Mouse (Mus musculus) retina, postnatal 7 days (tissue): ENCODE measurements around the gene Fuca1.
"Not testable (repeated sequence)": the region's sequence is repeated elsewhere in the genome, so short reads cannot be mapped to it uniquely, and the experiment has no call there.

ENCODE experiments used
- DNase-seq: peaks from one replicate; pipeline ENCODE4 v3.0.0-alpha.2; 2012; ENCODE audit warnings: low read depth, low spot score

Gene Fuca1

DNA sequence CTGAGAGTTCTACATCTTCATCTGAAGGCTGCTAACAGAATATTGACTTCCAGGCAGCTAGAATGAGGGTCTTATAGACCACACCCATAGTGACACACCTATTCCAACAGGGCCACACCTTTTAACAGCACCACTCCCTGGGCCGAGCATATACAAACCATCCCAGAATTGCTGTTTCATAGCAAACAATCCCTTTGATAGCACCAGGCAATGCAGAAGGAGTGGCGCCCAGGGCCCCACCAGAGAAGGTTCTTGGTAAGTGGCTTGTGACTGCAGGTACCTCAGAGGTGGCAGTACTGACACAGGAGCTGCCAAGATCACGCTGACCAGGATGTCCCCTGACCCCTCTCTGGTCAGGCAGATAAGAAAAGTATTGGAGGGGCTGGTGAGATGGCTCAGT, 32.6 kb downstream of the Fuca1 start:
- no peak for DNase-seq

DNA sequence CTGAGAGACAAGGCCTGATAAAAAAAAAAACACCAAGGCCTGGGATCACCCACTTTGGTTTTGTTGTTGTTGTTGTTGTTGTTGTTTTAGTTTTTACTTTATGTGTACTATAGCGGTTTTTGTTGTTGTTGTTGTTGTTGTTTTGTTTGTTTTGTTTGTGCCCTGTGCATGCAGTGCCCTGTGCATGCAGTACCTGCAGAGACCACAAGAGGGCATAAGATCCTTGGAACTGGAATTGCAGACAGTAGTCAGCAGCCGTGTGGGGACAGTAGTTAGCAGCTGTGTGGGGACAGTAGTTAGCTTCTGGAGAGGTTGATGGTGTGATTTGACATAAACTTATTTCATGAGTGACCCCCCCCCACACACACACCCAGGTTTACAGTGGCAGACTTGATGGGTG, 33.7 kb downstream of the Fuca1 start:
- peak; percentile 65 for DNase-seq

DNA sequence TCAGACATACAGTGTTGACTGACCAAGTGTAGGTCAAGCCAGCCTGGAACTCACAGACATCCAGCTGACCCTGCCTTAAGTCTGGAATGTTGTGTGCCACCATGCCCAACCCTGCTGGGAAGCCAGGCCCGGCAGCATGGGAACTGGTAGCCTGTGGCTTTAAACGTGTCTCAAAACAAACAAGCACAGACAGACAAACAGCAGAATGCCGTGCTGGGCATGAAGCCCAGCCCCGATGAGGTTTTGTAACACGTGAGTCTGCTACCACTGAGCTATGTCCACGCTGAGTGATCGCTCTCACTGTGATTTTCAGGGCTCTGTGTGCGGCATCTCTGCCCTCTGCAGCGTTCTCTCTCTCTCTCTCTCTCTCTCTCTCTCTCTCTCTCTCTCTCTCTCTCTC, 35.4 kb downstream of the Fuca1 start:
- no peak for DNase-seq

DNA sequence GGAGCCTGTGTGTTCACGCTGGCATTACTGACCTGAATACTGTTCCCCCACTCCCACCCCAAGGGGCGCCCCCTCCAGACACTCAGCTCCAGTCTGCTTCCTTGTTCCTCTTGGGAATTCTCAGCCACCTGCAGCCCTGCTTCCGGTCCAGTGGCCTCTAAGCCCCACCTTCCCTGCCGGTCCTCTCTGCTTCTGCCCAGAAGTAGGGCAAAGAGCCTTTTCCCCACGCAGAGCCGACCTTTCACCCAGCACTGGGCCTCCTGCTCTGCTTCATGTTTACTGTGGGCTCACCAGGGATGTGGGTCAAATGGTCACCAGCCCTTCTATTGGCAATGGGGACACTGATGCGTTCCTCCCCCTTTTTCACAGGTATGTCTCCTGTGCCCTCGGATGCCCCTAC, 37.8 kb downstream of the Fuca1 start:
- no peak for DNase-seq

DNA sequence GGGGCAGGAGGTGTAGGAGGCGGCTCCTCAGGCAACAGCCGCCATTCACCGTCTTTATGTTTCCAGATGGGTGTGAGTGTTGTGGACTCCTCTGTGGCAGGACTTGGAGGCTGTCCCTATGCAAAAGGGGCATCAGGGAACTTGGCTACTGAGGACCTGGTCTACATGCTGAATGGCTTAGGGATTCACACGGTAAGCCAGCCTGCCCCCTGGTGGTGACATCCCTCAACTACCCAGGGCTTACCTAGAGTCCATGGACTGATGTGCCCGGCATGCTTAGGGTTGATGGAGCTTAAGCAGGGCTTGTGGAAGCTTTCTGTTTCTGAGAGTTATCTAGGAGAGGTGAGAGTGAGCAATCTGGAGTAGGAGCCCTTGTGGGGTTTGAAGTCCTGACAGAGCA, 40.2 kb downstream of the Fuca1 start:
- DNase-seq = peak; percentile 82

DNA sequence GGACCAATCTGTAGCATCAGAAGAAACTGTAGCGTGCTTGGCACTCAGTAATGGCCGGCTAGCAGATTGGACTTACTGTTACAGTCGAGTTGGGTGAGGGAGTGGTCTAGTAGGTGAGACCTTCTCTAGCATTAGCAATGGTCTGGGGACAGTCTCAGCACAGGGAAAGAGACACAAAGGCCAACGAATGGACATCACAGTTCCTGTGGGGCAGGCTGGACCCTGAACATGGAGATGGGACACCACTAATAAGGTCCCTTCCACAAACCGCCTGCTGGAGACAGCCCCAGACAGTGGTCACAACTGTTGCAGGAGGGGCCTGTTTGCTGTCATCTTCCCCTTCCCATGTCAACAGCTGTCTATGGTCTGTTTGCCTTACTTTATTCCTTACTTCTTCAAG, 41.2 kb downstream of the Fuca1 start:
- no peak for DNase-seq

DNA sequence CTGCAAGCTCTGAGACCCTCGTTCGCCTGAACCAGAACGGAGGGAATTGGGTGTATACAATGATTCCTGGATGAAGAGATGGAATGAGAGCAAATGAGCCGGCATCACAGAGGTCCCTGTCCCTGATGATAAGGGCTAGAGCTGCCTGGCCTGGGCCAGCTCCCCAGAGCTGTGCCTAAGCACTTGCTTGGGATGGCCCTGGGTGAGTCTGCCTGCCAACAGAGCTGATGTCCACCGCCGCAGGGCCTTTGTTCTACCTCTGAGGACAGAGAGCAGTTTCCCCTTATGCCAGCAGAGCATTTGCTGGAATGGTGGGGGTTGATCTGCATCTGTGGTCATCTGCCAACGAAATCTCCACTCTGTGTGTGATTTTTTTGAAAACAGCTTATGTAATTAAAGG, 41.7 kb downstream of the Fuca1 start:
- no peak for DNase-seq

DNA sequence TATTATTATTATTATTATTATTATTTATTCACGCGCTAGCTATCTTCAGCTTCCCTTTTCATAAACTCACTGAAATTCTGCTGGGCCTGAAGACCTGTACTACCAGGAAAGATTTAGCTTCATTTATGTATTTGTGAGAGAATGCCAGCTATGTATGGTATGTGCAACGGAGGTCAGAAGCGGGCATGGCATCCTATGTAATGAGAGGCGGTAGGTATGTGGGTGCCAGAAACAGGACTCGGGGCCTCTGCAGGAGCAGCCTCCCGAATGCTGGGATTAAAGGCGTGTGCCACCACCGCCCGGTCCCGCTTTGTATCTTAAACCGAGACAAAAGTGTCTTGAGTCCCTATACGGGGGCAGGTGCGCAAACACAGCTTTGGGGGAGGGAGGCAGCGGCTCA, 42.4 kb downstream of the Fuca1 start:
- DNase-seq = no peak

DNA sequence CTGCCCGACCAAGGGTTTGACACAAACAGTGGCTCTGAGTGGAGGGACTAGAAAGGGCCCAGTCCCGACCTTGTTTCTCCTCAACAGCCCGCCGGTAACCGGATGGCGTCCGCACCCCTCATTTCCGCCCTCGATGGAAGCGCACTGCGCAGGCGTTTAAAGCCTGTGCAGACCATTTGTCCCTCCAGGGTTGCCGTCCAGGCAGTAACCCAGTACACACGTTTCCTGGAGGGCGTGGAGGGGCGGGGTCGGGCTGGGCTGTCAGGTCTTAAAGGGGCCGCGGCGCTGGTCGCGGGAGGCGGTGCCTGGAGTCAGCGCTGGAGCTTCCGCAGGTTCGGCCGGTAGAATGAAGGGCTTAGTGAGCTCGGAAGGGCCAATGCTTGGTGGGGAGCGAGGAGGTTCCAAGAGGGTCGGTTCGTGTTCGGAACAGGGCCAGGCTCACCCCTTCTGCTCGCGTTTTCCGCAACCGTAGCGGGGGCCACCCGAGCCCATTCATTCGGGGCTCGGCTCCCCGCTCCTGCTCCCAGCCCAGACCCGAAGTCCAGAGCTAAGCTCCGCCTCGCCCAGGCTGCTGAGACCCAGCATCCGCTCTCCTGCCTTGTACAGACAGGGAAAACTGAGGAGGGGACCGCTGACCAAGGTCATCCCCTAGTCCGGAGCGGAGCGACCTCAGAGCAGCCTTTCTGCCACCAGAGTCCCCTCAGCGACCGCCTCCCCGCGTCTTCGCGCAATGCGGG, 43.1 kb downstream of the Fuca1 start, which contains the start of gene Gale:
Gene Gale (plus strand): TSS at position 271 of the 737 bp plus-strand sequence.
- DNase-seq = peak; percentile 93

DNA sequence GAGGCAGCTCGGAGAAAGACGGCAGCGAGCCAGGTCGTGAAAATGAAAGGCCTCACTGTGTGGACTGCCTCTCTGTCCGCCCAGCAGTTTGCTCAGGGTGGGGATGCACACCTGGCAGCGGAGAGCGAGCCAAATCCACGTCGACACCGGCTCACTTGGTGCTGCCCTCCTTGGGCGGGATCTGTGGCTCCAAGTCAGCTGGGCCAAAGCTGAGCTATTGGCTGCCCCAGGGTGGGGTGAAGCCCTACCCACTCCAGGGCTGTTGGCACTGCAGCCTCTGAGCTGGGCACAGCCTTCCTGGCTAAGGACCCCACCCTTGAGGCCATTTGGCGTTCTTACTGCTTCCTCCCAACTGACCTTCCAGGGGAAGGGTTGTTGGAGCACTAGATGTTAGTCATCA, 43.9 kb downstream of the Fuca1 start:
- DNase-seq = no peak

DNA sequence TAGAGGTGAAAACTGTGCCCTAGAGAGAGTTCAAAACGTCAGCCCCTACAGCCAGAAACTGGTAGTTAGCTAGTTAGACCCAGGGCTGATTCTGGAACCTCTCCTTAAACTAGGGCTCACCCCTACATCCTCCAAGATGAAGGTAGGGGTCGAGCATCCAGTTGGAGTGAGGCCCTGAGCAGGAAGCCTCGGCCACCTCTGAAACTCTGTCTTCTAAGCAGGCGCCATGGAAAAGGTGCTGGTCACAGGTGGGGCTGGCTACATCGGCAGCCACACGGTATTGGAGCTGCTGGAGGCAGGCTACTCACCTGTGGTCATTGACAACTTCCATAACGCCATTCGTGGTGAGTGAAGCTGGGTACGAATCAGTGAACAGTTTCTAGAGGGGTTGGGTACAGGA, 44.6 kb downstream of the Fuca1 start:
- no peak for DNase-seq

DNA sequence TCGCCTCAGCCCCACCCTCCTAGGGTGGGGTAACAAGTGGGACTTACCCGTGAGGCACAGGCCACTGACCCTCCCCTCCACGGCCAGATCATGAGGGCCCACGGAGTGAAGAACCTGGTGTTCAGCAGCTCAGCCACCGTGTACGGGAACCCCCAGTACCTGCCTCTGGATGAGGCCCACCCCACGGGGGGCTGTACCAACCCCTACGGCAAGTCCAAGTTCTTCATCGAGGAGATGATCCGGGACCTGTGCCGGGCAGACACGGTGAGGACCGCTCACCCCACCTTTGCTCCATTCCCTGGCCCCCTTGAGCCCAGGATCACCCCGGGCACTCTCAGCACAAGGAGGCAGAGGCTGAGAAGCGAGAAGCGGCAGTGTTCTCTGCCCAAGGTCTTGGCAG, 45.7 kb downstream of the Fuca1 start:
- no peak for DNase-seq

DNA sequence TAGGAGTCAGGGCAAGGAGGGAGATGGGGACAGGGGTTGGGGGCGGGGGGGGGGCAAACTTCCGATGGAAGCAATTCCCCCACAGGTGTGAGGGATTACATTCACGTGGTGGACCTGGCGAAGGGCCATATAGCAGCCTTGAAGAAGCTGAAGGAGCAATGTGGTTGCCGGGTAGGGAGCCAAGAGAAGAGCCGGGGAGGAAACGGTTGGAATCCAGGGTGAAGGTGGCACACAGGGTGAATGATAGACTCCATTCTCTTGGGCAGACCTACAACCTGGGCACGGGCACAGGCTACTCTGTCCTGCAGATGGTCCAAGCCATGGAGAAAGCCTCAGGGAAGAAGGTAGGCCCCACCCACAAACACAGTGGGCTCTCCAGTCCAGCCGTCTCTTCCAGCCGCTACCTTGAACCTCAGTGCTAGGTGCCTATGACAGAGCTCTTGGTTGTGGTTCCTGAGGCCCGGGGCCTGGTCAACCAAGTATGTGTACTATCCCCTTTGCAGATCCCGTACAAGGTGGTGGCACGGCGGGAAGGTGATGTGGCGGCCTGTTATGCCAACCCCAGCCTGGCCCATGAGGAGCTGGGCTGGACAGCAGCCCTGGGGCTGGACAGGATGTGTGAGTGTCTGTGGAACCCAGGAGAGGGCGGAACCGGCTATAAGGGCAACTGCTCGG, 46.7 kb downstream of the Fuca1 start:
- DNase-seq = no peak

DNA sequence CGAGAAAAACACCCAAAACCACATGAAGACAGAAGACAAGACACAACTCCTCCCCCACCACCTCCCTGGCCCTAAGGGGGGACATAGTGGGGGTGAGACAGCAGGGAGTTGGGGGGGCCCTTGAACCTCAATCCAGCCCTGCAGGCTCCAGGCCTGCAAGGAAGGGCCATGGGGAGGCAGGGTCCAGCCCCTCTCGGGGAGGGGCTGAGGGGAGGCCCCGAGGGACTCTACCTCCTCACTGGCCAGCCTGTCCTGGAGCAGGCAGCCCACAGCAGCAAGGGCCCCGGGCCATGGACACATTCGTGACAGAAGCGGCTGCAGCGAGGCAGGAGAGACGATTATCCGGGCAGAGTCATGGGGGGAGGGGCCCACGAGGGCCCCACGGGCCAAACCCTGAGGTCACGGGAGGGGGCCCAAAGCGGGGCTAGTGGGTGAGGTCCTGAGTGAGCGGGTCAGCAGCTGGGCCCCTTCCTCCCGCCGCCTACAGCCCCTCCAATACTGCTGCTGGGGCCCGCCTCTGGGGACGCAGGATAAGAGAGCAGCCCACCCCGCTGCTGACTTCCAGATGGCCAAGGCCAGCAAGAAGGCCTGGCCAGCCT, 47.8 kb downstream of the Fuca1 start:
- no peak for DNase-seq

DNA sequence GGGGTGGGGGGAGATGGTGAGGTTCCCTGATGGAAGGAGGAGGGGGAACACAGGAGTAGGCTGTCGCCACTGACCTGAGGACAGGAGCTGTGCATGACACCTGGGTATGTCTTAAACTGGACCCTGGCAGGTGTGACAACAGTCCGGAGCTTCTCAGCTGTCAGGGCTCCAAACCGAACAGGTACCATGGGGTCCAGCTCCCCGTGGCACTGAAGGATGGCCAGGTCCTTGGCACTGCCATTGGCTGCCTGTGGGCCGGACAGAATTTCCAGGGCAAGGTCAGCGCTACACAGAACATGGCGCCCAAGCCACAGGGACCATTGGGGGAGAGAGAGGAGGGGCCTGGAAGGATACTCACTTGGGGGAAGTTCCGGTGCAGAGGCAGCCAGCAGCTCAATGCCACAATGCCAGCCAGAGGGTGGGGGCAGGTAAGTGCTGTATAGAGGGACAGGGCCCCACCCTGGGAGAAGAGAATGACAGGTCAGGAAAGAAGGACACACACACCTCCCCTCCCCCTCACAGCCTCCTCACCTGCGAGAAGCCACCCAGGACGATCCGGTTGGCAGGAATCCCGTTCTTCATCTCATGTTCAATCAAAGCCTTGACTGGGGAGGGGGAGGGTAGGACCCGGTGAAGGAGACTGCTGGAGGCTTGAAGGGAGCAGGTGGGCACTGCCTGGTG, 48.7 kb downstream of the Fuca1 start:
- no peak for DNase-seq

DNA sequence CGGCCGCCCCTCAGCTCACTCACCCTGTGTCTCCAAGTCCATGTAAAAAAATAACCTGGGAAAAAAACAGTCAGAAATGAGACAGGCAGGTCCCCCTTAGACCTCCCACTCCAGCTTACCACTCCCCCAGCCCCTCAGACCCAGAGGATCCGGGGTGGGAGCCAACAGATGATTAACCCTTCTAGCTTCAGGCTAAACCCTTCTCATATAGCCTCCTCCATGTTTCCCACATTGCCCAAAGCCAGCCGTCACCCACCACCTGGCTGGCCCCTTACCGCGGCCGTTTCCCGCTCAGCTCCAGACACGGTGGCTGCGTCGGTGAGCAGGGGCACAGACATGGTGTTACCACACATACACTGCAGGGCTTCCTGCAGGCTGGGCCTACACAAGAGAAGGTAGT, 50.0 kb downstream of the Fuca1 start:
- no peak for DNase-seq

DNA sequence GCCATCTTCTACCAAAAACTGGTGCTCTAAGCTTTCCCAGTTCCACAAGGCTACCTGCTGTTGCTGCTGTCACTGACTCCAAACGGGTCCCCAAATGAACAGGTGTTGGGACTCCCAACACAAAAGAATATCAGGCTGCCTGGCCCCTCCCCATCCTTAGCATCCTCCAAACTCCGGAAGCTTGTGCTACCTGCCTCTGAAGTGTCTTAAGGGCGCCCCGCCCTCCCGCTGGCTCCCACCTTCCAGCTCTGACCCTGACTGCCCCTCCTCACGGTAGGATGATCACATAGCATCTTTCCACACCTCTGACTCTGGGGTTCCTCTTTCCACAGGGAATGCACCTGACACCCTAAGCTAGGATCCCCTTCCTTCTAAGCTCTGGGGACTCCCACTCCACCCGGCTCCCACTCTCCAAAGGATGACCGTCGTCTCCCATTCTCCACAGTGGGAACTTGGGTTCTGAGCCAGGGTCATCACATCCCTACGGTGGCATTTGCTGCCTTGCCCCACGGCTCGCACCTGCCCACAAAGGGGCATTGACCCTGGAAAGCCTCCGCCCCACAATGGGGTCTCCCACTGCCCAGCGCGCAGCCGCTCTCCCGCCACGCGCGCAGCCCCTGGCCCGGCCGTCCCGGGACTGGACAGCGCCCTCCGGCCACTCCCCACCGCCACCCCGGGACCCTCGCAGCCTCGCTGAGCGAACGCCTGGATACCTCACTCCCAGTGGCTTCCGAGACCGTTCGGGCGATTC, 51.4 kb downstream of the Fuca1 start:
- no peak for DNase-seq

DNA sequence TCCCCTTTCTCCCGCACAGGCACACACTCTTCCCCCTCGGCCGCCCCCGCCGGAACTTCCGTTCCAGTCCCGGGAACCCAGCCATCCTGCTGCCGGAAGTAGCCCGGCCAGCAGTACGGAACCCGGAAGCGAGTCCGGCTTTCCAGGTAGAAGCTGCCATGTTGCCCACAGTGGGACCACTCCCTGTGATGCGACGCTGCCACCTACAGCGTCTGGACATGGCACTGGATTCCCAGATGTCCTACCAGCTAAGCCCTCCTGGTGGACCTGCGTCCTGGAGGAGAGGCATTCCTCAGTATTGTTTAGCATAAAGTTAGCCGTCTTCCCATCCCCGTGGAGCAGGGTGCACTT, 52.0 kb downstream of the Fuca1 start, which contains the start of gene Lypla2:
Gene Lypla2 (minus strand): TSS at position 71 of the 351 bp plus-strand sequence.
- peak; percentile 64 for DNase-seq

DNA sequence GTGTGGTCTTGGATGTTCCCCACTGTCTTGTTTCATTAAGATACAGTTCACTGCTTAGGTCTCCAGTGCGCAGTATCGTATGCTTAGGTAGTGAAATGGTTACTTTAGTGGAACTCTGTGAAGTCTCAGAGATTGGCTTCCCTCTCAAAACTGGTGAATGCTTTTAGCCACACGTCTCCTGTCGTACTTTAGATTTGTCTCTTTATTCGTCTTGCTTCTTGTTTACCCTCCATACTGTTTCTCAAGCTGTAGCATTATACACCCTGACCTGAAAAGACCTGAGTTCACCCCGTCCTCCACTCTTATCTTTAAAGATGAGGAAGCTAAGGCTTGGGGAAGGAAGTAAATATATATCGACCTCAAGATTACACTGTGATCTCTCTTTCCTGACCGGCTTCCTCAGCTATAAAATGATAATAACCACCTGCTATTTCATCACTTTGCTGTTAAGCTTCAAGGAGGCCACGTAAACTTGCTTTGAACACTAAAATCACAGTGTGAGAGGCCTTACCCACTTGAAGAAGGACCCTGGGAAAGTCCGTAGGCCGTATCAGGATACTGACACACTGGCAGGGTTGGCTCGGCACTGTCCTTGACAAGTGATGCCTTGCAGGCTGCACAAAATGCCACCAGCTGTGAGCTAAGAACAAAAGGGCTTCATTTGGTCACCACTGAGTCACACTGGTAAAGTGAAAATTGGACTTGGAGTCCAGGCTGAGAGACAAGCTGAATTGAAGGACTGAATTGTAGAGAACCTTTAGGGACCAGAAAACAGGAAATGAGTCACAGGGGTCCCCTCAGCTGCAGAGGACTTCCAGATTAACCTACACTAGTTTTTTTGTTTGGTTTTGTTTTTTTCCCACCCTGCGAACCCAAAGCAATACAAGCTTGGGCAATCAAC, 52.6 kb downstream of the Fuca1 start:
- no peak for DNase-seq

DNA sequence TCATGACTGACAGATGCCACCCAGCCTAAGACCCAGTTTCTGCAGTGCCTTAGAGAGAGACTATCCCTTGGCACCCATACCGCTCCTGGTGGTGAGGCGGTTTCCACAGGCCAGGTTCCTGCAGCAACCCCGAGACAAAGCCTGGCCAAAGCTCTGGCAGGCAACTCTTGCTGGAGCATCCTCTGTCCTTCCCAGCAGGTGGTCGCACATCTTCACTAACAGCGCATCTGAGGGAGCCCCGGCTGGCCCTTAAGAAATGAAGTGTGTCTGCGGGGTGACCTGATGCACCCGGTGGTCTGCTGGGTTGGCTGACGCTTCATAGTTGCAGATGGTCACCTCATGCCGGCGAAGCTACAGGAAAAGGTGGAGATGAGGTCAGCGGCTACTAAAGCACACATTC, 55.6 kb downstream of the Fuca1 start:
- DNase-seq = no peak

DNA sequence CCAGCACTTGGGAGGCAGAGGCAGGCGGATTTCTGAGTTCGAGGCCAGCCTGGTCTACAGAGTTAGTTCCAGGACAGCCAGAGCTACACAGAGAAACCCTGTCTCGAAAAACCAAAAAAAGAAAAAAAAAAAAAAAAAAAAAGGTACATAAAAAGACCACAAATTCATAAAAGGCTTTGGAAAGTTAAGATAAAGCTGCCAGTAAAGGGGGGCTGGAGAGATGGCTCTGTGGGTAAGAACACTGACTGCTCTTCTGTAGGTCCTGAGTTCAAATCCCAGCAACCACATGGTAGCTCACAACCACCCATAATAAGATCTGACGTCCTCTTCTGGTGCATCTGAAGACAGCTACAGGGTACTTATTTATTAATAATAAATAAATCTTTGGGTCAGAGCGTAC, 59.7 kb downstream of the Fuca1 start:
- not testable (repeated sequence) for DNase-seq
